ENCODE assay signal across 9 mouse cellular contexts in genomic region chr6:38389671-38390070, GRCm38 (mm10). TPM values are rescaled to one million over a fixed set of nuclear protein-coding genes. Genes with fewer than 3 reads are reported as not detected.
DNase-seq lines count a peak whose midpoint lies in the region; ATAC-seq and TF ChIP-seq lines count a peak whose summit lies in the region.
"Had no signal": no experiment of that assay in that cellular context is flagged by ENCODE, and none has a peak within 500 bp of the region (broad histone marks: within the 10 kb centered on the region; RNA-seq: fewer than 3 reads in every experiment).

No protein-coding gene starts in this region.

- no peaks in the 10 kb centered on the region for H3K27me3 ChIP-seq in liver, adult 2 months (ENCODE audit: control insufficient read depth, insufficient read depth, low read length)
- H3K27me3 ChIP-seq in liver, embryonic 12.5 days (replicated peaks): no peaks in the 10 kb centered on the region

- H3K79me2 ChIP-seq in liver, adult 2 months (ENCODE audit: control insufficient read depth, insufficient read depth, low read length): no peaks in the 10 kb centered on the region

- H3K27ac ChIP-seq in liver, adult 2 months (replicated peaks; ENCODE audit: insufficient read depth, low read depth, low read length): no peak overlapping the region
- no peak overlapping the region for H3K27ac ChIP-seq in liver, embryonic 12.5 days
- no peak overlapping the region for H3K27ac ChIP-seq in cortical plate, adult 2 months (ENCODE audit: insufficient read depth, low read length)

- H3K36me3 ChIP-seq in liver, adult 2 months (ENCODE audit: control insufficient read depth, insufficient read depth, low read length): no peaks in the 10 kb centered on the region
- no peaks in the 10 kb centered on the region for H3K36me3 ChIP-seq in liver, embryonic 12.5 days

- peak; percentile 33 for DNase-seq in adrenal gland, postnatal 14 days
- DNase-seq in adrenal gland, adult 8-10 months: no peak
- DNase-seq in liver, adult 2 months (ENCODE audit: extremely low read depth, low read depth, low spot score): peak; percentile 58
- peak; percentile 33 to 63 for DNase-seq in layer of hippocampus, postnatal 10 days (ENCODE audit: low spot score in 2 of 2)
- peak; percentile 5 for DNase-seq in right cerebral cortex, postnatal 14 days
- DNase-seq in urinary bladder, postnatal 25 days (ENCODE audit: low spot score): no peak

- no peaks in the 10 kb centered on the region for H3K4me1 ChIP-seq in liver, adult 2 months (ENCODE audit: control insufficient read depth, insufficient read depth, low read length)
- H3K4me1 ChIP-seq in liver, embryonic 12.5 days: no peaks in the 10 kb centered on the region
- H3K4me1 ChIP-seq in cortical plate, adult 2 months (ENCODE audit: control insufficient read depth, insufficient read depth, low read length): no peaks in the 10 kb centered on the region; the same call in 1 of the 2 replicates

- H3K9me3 ChIP-seq in liver, embryonic 12.5 days (replicated peaks): no peaks in the 10 kb centered on the region

- TF ChIP-seq POLR2A in liver, adult 2 months (IDR thresholded peaks at IDR 0.05; ENCODE audit: extremely low read depth, insufficient read depth, low read length): no peak
- no peak for TF ChIP-seq POLR2A in cortical plate, adult 2 months (IDR thresholded peaks at IDR 0.05; ENCODE audit: extremely low read depth, insufficient read depth, low read length)

- no peak overlapping the region for H3K4me3 ChIP-seq in liver, adult 2 months (ENCODE audit: insufficient read depth, low read depth, low read length)
- H3K4me3 ChIP-seq in liver, embryonic 12.5 days: no peak overlapping the region
- H3K4me3 ChIP-seq in cortical plate, adult 2 months (ENCODE audit: insufficient read depth, low read length): no peak overlapping the region
- H3K4me3 ChIP-seq: myocyte had no signal

- no peak for ATAC-seq in liver, embryonic 12.5 days

- 76% methylated on average over 3 of the region's 3 CpGs for WGBS in liver, adult 2 months
- WGBS in liver, embryonic 12.5 days (ENCODE audit: insufficient replicate concordance): 77% methylated on average over 3 of the region's 3 CpGs

- peak; percentile 44; the same call in 1 of the 2 replicates for TF ChIP-seq CTCF in liver, adult 2 months (IDR thresholded peaks at IDR 0.05; ENCODE audit: low read depth, low read length)
- TF ChIP-seq CTCF in cortical plate, adult 2 months (IDR thresholded peaks at IDR 0.05; ENCODE audit: extremely low read depth, insufficient read depth, low read length): peak; percentile 57; the same call in 1 of the 2 replicates

- H3K4me2 ChIP-seq in liver, embryonic 12.5 days: no peak overlapping the region

- no peak overlapping the region for H3K9ac ChIP-seq in liver, adult 2 months (ENCODE audit: low read depth, low read length)
- H3K9ac ChIP-seq in liver, embryonic 12.5 days: no peak overlapping the region

RNA-seq across cellular contexts. Expression of gene Ttc26, which starts 8.4 kb away (rescaled TPM):
- 1.6 and 3.3 TPM in 2 replicates for total RNA-seq in adrenal gland, postnatal 14 days (2021)
- total RNA-seq in adrenal gland, adult 8-10 months (2022): 1 to 10 TPM; 3.0 to 8.2 (median 4.7) TPM
- 0.47 and 0.65 TPM in 2 replicates for total RNA-seq in liver, adult 2 months (2014; rRNA removed)
- 0.10 and 0.11 TPM in 2 replicates for polyA plus RNA-seq in liver, adult 2 months (2012; rRNA removed)
- 1.5 and 1.6 TPM in 2 replicates for polyA plus RNA-seq in liver, embryonic 12.5 days (2016; fragmentation: Nextera tagmentation; extraction: Ambion mirVana)
- 5.9 and 6.4 TPM in 2 replicates for polyA plus RNA-seq in cortical plate, adult 2 months (2012; rRNA removed)
- total RNA-seq in layer of hippocampus, postnatal 10 days (2021): 10 to 100 TPM in 1 of 2 experiments, 1 to 10 TPM in 1; 9.8 to 10.1 TPM

RNA-seq across cellular contexts. Expression of gene Zc3hav1, which starts 35.3 kb away (rescaled TPM):
- total RNA-seq in adrenal gland, postnatal 14 days (2021): 45.0 and 49.5 TPM in 2 replicates
- 10 to 100 TPM; 59.7 to 72.1 (median 67.7) TPM for total RNA-seq in adrenal gland, adult 8-10 months (2022)
- total RNA-seq in liver, adult 2 months (2014; rRNA removed): 27.9 and 31.8 TPM in 2 replicates
- 16.3 and 17.0 TPM in 2 replicates for polyA plus RNA-seq in liver, adult 2 months (2012; rRNA removed)
- 29.6 and 30.6 TPM in 2 replicates for polyA plus RNA-seq in liver, embryonic 12.5 days (2016; fragmentation: Nextera tagmentation; extraction: Ambion mirVana)
- 3.3 and 3.5 TPM in 2 replicates for polyA plus RNA-seq in cortical plate, adult 2 months (2012; rRNA removed)
- 1 to 10 TPM; 3.0 to 3.1 TPM for total RNA-seq in layer of hippocampus, postnatal 10 days (2021)

RNA-seq across cellular contexts. Expression of gene Ubn2, which starts 44.1 kb away (rescaled TPM):
- 27.6 and 29.0 TPM in 2 replicates for total RNA-seq in adrenal gland, postnatal 14 days (2021)
- 10 to 100 TPM; 26.2 to 50.5 (median 35.0) TPM for total RNA-seq in adrenal gland, adult 8-10 months (2022)
- 7.9 and 10.6 TPM in 2 replicates for total RNA-seq in liver, adult 2 months (2014; rRNA removed)
- 2.2 and 2.9 TPM in 2 replicates for polyA plus RNA-seq in liver, adult 2 months (2012; rRNA removed)
- polyA plus RNA-seq in liver, embryonic 12.5 days (2016; fragmentation: Nextera tagmentation; extraction: Ambion mirVana): 9.2 and 10.1 TPM in 2 replicates
- polyA plus RNA-seq in cortical plate, adult 2 months (2012; rRNA removed): 21.9 TPM in 2 replicates
- 10 to 100 TPM; 38.3 to 44.0 TPM for total RNA-seq in layer of hippocampus, postnatal 10 days (2021)

Comparison
In these comparisons a context has a peak if more than half of its experiments do, and no peak if none do; other contexts are left out.
1. DNase-seq: peak in adrenal gland, postnatal 14 days (single experiment), liver, adult 2 months (single experiment), layer of hippocampus, postnatal 10 days (2 of 2) and right cerebral cortex, postnatal 14 days (single experiment); none in adrenal gland, adult 8-10 months (single experiment) and urinary bladder, postnatal 25 days (single experiment).